Mouse (Mus musculus): ENCODE results near the gene Cd2. TPM values are rescaled to one million over a fixed set of nuclear protein-coding genes. Genes with fewer than 3 reads are reported as not detected.

Gene Cd2
- polyA plus RNA-seq, 1 experiment from 2014 or later: 0.42 TPM

DNA sequence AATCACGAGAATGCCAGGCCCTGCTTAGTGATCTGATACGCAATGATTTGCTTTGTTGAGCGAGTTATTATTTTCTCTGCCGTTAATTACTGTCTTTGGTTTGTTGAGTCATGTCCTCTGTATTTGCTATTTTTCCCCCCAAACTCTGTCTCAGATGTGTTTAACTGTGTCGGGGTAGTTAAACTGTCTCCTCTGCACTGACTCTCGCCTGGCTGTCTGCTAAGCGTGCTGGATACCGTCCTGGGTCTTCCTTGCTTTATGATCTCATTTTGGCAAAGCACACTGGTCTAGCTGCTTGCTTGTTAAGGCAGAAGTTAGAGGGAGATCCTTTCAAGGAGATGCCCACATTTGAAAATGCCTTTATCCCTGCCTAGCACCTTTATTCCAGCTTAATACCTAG is 31.6 kb downstream of the Cd2 start:
- no peak for TF ChIP-seq CTCF (IDR thresholded peaks at IDR 0.05; ENCODE audit: low read depth)
- ATAC-seq (ENCODE audit: insufficient read depth) (no peak), DNase-seq (peak; percentile 17)
- no peaks in the 10 kb centered on the region for H3K36me3 ChIP-seq (ENCODE audit: insufficient read depth)
- WGBS: 69% methylated on average over 8 of the region's 8 CpGs
- no peaks in the 10 kb centered on the region for H3K27me3 ChIP-seq (ENCODE audit: insufficient read depth, low read length)
- H3K9me3 ChIP-seq (ENCODE audit: low read depth, low read length): no peaks in the 10 kb centered on the region
- no peak overlapping the region for H3K27ac ChIP-seq (ENCODE audit: low read depth)
- H3K9ac ChIP-seq: no peak overlapping the region
- no peaks in the 10 kb centered on the region for H3K4me1 ChIP-seq (ENCODE audit: insufficient read depth)
- no peak overlapping the region for H3K4me2 ChIP-seq
- H3K4me3 ChIP-seq (ENCODE audit: low read depth, low read length): no peak overlapping the region

DNA sequence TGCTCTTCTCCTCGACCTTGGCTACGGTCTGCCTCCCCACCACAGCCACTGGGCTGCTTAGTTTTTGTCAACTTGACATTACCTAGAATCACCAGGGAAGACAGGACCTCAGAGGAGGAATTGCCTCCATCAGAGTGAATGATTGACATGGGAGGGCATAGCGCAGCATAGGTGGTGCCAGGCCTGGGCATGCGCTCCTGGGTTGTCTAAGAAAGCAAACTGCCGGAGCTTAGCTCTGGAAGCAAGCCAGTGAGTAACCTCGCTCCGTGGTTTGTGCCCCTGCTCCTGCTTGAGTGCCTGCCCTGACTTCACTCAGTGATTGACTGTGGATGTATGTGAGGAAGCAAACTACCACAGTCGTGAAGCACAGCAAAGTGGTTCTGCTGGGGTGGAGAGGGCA is 35.6 kb downstream of the Cd2 start:
- no peaks in the 10 kb centered on the region for H3K4me1 ChIP-seq (ENCODE audit: insufficient read depth)
- DNase-seq: no peak
- no peaks in the 10 kb centered on the region for H3K27me3 ChIP-seq (ENCODE audit: insufficient read depth, low read length)
- no peak for TF ChIP-seq CTCF (IDR thresholded peaks at IDR 0.05; ENCODE audit: low read depth)
- 67% methylated on average over 8 of the region's 8 CpGs for WGBS
- H3K4me2 ChIP-seq: no peak overlapping the region
- H3K9ac ChIP-seq: no peak overlapping the region
- ATAC-seq (ENCODE audit: insufficient read depth): no peak
- no peak overlapping the region for H3K4me3 ChIP-seq (ENCODE audit: low read depth, low read length)
- H3K27ac ChIP-seq (ENCODE audit: low read depth): no peak overlapping the region
- no peaks in the 10 kb centered on the region for H3K36me3 ChIP-seq (ENCODE audit: insufficient read depth)
- H3K9me3 ChIP-seq (ENCODE audit: low read depth, low read length): no peaks in the 10 kb centered on the region

DNA sequence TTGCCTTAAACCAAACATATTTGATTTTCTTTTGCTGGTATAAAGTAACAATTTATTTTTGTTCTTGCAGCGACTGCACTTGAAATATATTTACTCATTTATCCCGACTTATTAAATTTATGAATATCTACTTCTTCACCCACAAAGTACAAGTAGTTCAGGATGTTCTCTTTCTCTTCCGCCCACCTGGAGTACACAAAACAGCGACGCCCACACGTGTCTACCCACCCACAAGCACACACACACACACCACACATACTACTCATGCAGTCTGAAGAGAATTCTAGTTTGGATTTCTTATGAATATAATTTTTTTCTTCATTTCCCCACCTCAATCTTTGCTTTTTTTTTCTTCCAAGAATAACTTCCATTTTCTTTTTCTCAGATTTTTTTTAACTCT is 37.9 kb downstream of the Cd2 start:
- Histone ChIP-seq H3K9ac (no peak overlapping the region), H3K36me3 (ENCODE audit: insufficient read depth) (no peaks in the 10 kb centered on the region), H3K4me1 (ENCODE audit: insufficient read depth) (no peaks in the 10 kb centered on the region), H3K27ac (ENCODE audit: low read depth) (no peak overlapping the region), H3K9me3 (ENCODE audit: low read depth, low read length) (no peaks in the 10 kb centered on the region), H3K4me3 (ENCODE audit: low read depth, low read length) (no peak overlapping the region), H3K27me3 (ENCODE audit: insufficient read depth, low read length) (no peaks in the 10 kb centered on the region), H3K4me2 (no peak overlapping the region)
- 84% methylated on average over 6 of the region's 6 CpGs for WGBS
- ATAC-seq (ENCODE audit: insufficient read depth) (no peak), DNase-seq (no peak)
- TF ChIP-seq CTCF (IDR thresholded peaks at IDR 0.05; ENCODE audit: low read depth): no peak

DNA sequence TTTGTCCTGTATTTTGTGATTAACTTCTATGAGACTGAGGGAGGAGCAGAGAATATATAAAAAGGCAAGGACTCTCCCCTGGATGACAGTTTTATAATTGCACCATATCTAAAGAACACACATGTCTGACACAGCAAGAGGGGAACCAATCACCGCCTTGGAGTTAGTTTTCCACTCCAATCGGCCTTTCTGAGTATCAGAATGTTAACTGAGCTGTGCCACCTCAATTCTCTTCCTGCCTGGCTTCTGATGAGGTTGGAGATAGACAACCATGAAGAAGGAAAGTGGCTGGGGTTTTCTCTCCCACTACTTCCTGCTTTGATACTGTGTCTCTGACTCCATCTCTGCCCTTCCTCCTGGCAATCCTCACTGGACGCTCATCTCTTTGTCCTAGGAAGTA is 42.5 kb downstream of the Cd2 start:
- DNase-seq (no peak), ATAC-seq (ENCODE audit: insufficient read depth) (no peak)
- H3K4me3 ChIP-seq (ENCODE audit: low read depth, low read length): no peak overlapping the region
- H3K4me1 ChIP-seq (ENCODE audit: insufficient read depth): no peaks in the 10 kb centered on the region
- H3K27ac ChIP-seq (ENCODE audit: low read depth): no peak overlapping the region
- H3K36me3 ChIP-seq (ENCODE audit: insufficient read depth): no peaks in the 10 kb centered on the region
- 70% methylated on average over 3 of the region's 3 CpGs for WGBS
- no peak for TF ChIP-seq CTCF (IDR thresholded peaks at IDR 0.05; ENCODE audit: low read depth)
- H3K27me3 ChIP-seq (ENCODE audit: insufficient read depth, low read length): no peaks in the 10 kb centered on the region
- no peak overlapping the region for H3K4me2 ChIP-seq
- no peaks in the 10 kb centered on the region for H3K9me3 ChIP-seq (ENCODE audit: low read depth, low read length)
- no peak overlapping the region for H3K9ac ChIP-seq

DNA sequence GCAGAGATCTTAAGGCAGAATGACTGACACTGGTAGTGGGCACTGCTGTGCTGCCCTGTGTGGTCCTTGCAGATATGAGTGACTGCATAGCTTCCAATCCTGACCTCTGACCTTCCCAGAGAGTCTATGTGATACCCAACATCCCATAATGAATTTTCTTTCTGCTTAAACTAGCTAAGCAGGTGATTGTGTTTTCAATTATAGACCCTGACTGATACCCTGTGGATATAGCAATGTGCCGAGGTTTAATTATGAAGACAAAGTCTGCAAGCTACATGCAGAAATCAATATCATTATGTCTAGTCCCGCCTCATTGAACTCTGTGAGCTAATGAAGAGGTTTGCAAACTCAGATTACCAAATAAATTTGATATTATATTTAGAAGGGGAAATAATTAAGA is 44.7 kb downstream of the Cd2 start:
- 92% methylated on average over 2 of the region's 2 CpGs for WGBS
- TF ChIP-seq CTCF (IDR thresholded peaks at IDR 0.05; ENCODE audit: low read depth): no peak
- no peak overlapping the region for H3K9ac ChIP-seq
- no peak for DNase-seq
- H3K4me3 ChIP-seq (ENCODE audit: low read depth, low read length): no peak overlapping the region
- no peaks in the 10 kb centered on the region for H3K27me3 ChIP-seq (ENCODE audit: insufficient read depth, low read length)
- ATAC-seq (ENCODE audit: insufficient read depth): no peak
- H3K4me1 ChIP-seq (ENCODE audit: insufficient read depth): no peaks in the 10 kb centered on the region
- no peak overlapping the region for H3K27ac ChIP-seq (ENCODE audit: low read depth)
- no peaks in the 10 kb centered on the region for H3K9me3 ChIP-seq (ENCODE audit: low read depth, low read length)
- no peaks in the 10 kb centered on the region for H3K36me3 ChIP-seq (ENCODE audit: insufficient read depth)
- H3K4me2 ChIP-seq: no peak overlapping the region

DNA sequence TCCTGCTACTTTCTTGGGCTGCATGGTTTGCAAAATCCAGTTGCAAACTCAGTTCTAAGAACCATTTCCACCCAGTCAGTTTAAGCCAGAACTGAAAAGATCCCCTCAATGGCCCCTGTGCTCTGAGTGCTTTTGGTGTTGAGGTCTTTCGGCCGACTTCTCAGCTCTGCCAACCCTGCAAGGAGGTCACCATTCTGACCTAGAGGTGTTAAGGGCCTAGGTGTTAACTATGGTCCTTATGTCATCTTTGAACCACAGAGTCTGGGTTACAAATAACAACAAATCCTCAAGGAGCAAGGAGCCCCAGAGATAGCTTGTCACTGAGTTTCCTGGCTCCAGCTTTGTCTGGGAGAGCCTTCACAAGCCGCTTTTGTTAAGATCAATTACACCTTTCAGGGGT is 45.9 kb downstream of the Cd2 start:
- Histone ChIP-seq H3K4me2 (no peak overlapping the region), H3K4me1 (ENCODE audit: insufficient read depth) (no peaks in the 10 kb centered on the region), H3K27me3 (ENCODE audit: insufficient read depth, low read length) (no peaks in the 10 kb centered on the region), H3K9me3 (ENCODE audit: low read depth, low read length) (no peaks in the 10 kb centered on the region), H3K4me3 (ENCODE audit: low read depth, low read length) (no peak overlapping the region), H3K36me3 (ENCODE audit: insufficient read depth) (no peaks in the 10 kb centered on the region), H3K27ac (ENCODE audit: low read depth) (no peak overlapping the region), H3K9ac (no peak overlapping the region)
- TF ChIP-seq CTCF (IDR thresholded peaks at IDR 0.05; ENCODE audit: low read depth): no peak
- DNase-seq (no peak), ATAC-seq (ENCODE audit: insufficient read depth) (no peak)
- 49% methylated on average over 3 of the region's 3 CpGs for WGBS

DNA sequence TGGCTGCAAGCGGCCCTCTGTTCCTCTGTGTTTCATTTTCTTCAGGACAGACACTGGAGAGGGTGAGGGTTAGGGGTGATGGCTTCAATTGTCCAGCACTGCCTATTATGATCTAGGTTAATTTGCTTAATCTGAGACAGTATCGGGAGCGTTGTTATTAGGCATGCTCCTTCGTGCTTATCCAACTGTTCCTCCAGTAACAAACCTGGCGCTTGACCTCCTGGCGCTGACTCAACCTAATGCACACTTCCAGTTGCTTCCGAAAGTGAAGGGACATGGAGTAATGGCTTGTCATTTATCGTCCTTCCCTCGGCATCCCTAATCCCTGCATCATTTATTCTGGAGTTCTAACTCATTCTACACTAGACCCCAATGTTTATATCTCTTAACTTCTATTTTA is 46.9 kb downstream of the Cd2 start:
- TF ChIP-seq CTCF (IDR thresholded peaks at IDR 0.05; ENCODE audit: low read depth): no peak

DNA sequence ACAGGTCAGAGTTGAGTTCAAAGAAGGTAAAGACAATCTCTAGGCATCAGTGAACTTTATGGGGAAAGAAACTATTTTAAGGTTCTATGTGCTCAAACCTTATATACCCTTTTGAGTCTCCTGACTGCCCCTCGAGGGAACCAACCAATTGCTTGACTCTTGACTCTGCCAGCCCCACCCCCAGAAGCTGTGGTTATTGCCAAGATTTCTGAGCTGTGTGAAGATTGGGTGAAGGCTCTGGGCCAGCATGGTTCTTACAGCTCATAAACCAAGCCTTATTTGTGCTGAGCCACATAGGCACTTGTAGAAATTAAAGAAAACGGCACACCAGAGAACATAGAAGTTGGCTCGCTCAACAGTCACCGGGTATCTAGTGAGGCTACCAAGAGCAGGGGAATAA is 48.5 kb downstream of the Cd2 start:
- 70% methylated on average over 4 of the region's 4 CpGs for WGBS

More for the DNA sequence above, 46.9 kb downstream of the Cd2 start:
- no peak overlapping the region for H3K4me3 ChIP-seq (ENCODE audit: low read depth, low read length)
- no peak overlapping the region for H3K9ac ChIP-seq
- H3K36me3 ChIP-seq (ENCODE audit: insufficient read depth): no peaks in the 10 kb centered on the region
- ATAC-seq (ENCODE audit: insufficient read depth) (no peak), DNase-seq (no peak)
- H3K4me1 ChIP-seq (ENCODE audit: insufficient read depth): no peaks in the 10 kb centered on the region
- WGBS: 78% methylated on average over 9 of the region's 9 CpGs
- H3K27me3 ChIP-seq (ENCODE audit: insufficient read depth, low read length): no peaks in the 10 kb centered on the region
- no peaks in the 10 kb centered on the region for H3K9me3 ChIP-seq (ENCODE audit: low read depth, low read length)
- no peak overlapping the region for H3K27ac ChIP-seq (ENCODE audit: low read depth)
- H3K4me2 ChIP-seq: no peak overlapping the region

More for the DNA sequence above, 48.5 kb downstream of the Cd2 start:
- Histone ChIP-seq H3K27ac (ENCODE audit: low read depth) (no peak overlapping the region), H3K4me1 (ENCODE audit: insufficient read depth) (no peaks in the 10 kb centered on the region), H3K4me2 (no peak overlapping the region), H3K36me3 (ENCODE audit: insufficient read depth) (no peaks in the 10 kb centered on the region), H3K9ac (no peak overlapping the region), H3K4me3 (ENCODE audit: low read depth, low read length) (no peak overlapping the region), H3K9me3 (ENCODE audit: low read depth, low read length) (no peaks in the 10 kb centered on the region), H3K27me3 (ENCODE audit: insufficient read depth, low read length) (no peaks in the 10 kb centered on the region)
- no peak for ATAC-seq (ENCODE audit: insufficient read depth)
- no peak for TF ChIP-seq CTCF (IDR thresholded peaks at IDR 0.05; ENCODE audit: low read depth)
- no peak for DNase-seq
